Mouse (Mus musculus) mesoderm, embryonic 11.5 days (tissue): ENCODE measurements around the gene Fgf10.

Experiments
- DNase-seq: peaks from one replicate; pipeline ENCODE4 v3.0.0-alpha.2; 2012; ENCODE audit warnings: low read depth, low spot score

The Fgf10 gene

GRCm38 (mm10) chr13:118716726-118717125 lies 47.1 kb downstream of the Fgf10 start:
- no peak for DNase-seq

- DNase-seq, result no peak
These were observed 48.8 kb downstream of the Fgf10 start for GRCm38 (mm10) chr13:118718396-118718795.

- peak; percentile 34 for DNase-seq
These were observed 52.1 kb downstream of the Fgf10 start for GRCm38 (mm10) chr13:118721668-118722067.

GRCm38 (mm10) chr13:118731850-118732552 lies 62.4 kb downstream of the Fgf10 start:
- DNase-seq, result no peak

GRCm38 (mm10) chr13:118739854-118740411 lies 70.3 kb downstream of the Fgf10 start:
- DNase-seq, result no peak

GRCm38 (mm10) chr13:118742788-118743187 lies 73.2 kb downstream of the Fgf10 start:
- DNase-seq, result no peak

GRCm38 (mm10) chr13:118744806-118745205 lies 75.2 kb downstream of the Fgf10 start:
- DNase-seq, result no peak

- DNase-seq, result no peak
These were observed 76.8 kb downstream of the Fgf10 start for GRCm38 (mm10) chr13:118746427-118746826.

GRCm38 (mm10) chr13:118754024-118754423 lies 84.4 kb downstream of the Fgf10 start:
- DNase-seq, result no peak

- no peak for DNase-seq
These were observed 89.4 kb downstream of the Fgf10 start for GRCm38 (mm10) chr13:118759021-118759420.

- no peak for DNase-seq
These were observed 93.4 kb downstream of the Fgf10 start for GRCm38 (mm10) chr13:118762982-118763381.

- no peak for DNase-seq
These were observed 102.6 kb downstream of the Fgf10 start for GRCm38 (mm10) chr13:118772188-118772587.

GRCm38 (mm10) chr13:118775148-118775547 lies 105.6 kb downstream of the Fgf10 start:
- DNase-seq, result no peak

- no peak for DNase-seq
These were observed 109.6 kb downstream of the Fgf10 start for GRCm38 (mm10) chr13:118779161-118779560.

- DNase-seq, result no peak
These were observed 122.2 kb downstream of the Fgf10 start for GRCm38 (mm10) chr13:118791753-118792152.

GRCm38 (mm10) chr13:118792198-118792597 lies 122.6 kb downstream of the Fgf10 start:
- DNase-seq, result no peak

GRCm38 (mm10) chr13:118800176-118800575 lies 130.6 kb downstream of the Fgf10 start:
- no peak for DNase-seq

- DNase-seq, result no peak
These were observed 137.1 kb downstream of the Fgf10 start for GRCm38 (mm10) chr13:118806662-118807061.

- DNase-seq, result no peak
These were observed 150.2 kb downstream of the Fgf10 start for GRCm38 (mm10) chr13:118819785-118820184.

- no peak for DNase-seq
These were observed 153.5 kb downstream of the Fgf10 start for GRCm38 (mm10) chr13:118823113-118823512.

- no peak for DNase-seq
These were observed 155.5 kb downstream of the Fgf10 start for GRCm38 (mm10) chr13:118825102-118825501.

GRCm38 (mm10) chr13:118828604-118829381 lies 159.2 kb downstream of the Fgf10 start:
- DNase-seq, result no peak

- DNase-seq, result no peak
These were observed 164.4 kb downstream of the Fgf10 start for GRCm38 (mm10) chr13:118834021-118834420.
